Mouse (Mus musculus) lung, adult 2 months (tissue): Measurements from ENCODE around the gene Rfc2.

Experiments
- CTCF ChIP-seq: fragments of 200-500 bp; IDR thresholded peaks from 2 replicates; pipeline ENCODE4 v1.5.1; 2011; ENCODE audit warnings: mild to moderate bottlenecking, low read length, control low read depth; ENCODE audit not compliant: insufficient read depth
- POLR2A ChIP-seq: fragments of 200-500 bp; IDR thresholded peaks from 2 replicates; pipeline ENCODE4 v1.6.1; 2011; ENCODE audit warnings: low read depth, mild to moderate bottlenecking, control low read depth, low read length, borderline replicate concordance; ENCODE audit errors: extremely low read depth

- TF ChIP-seq POLR2A (no peak), CTCF (no peak)
Measured at GRCm38 (mm10) chr5:134544516-134545241, 36.5 kb upstream of the Rfc2 start.
